ENCODE assay signal across 8 mouse cellular contexts in the genomic region with DNA sequence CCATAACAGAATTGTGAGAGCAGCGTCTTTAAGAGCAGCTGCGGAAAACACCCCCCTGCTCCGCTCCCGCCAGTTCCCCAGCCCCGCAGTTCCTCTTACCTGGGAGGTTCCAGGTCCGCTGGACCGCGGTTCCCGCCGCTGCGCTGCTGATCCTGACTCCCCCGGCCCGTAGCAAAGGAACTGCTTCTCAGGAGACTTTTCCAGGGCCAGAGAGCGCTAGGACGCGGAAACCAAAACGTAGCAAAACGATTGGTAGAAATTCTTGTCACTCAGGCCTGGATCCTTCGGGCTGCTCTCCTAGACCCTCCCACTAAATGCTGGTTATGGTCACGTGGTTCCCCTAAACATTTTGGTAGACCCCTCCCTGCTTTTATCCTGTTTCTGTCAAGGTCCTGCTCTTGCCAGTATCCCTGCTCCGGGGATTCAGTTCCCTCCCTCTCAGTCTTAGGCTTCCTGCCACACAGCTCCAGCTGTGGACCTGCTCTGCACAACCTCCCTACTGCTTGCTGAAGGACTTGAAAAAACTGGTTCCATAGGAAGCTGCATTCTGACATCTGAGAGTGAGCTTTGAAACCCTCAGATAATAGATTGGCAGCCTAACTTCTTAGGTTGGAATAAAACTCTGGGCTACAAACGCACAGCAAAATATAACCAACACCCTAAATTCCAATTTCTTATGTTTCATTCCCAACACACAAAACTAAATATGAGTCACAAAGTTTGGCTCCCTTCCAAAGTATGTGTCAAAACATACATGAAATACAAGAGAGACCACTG. TPM values are rescaled to one million over a fixed set of nuclear protein-coding genes. Genes with fewer than 3 reads are reported as not detected.
DNase-seq lines count a peak whose midpoint lies in the region; ATAC-seq and TF ChIP-seq lines count a peak whose summit lies in the region.

Zfp820 (minus strand) TSS at position 228 of the 777 bp plus-strand sequence.

- no peak for TF ChIP-seq CTCF in kidney, postnatal 0 days (IDR thresholded peaks at IDR 0.05; ENCODE audit: low read depth)

- no peaks in the 10 kb centered on the region for H3K9me3 ChIP-seq in forebrain, embryonic 10.5 days
- no peaks in the 10 kb centered on the region for H3K9me3 ChIP-seq in heart, embryonic 13.5 days
- H3K9me3 ChIP-seq in kidney, postnatal 0 days (replicated peaks; ENCODE audit: low read length) = no peaks in the 10 kb centered on the region
- no peaks in the 10 kb centered on the region for H3K9me3 ChIP-seq in liver, embryonic 13.5 days (replicated peaks)
- no peaks in the 10 kb centered on the region for H3K9me3 ChIP-seq in neural tube, embryonic 11.5 days (ENCODE audit: control insufficient read depth, low read length)

- no peaks in the 10 kb centered on the region for H3K36me3 ChIP-seq in forebrain, embryonic 10.5 days (replicated peaks)
- no peaks in the 10 kb centered on the region for H3K36me3 ChIP-seq in heart, embryonic 13.5 days
- H3K36me3 ChIP-seq in kidney, postnatal 0 days (ENCODE audit: insufficient read depth, low read length) = no peaks in the 10 kb centered on the region
- no peaks in the 10 kb centered on the region for H3K36me3 ChIP-seq in liver, embryonic 13.5 days
- H3K36me3 ChIP-seq in neural tube, embryonic 11.5 days (ENCODE audit: control insufficient read depth, insufficient read depth, low read length) = no peaks in the 10 kb centered on the region

- H3K4me3 ChIP-seq in forebrain, embryonic 10.5 days = peak within 1 kb of the TSS; percentile 69
- H3K4me3 ChIP-seq in heart, embryonic 13.5 days = peak within 1 kb of the TSS; percentile 65
- H3K4me3 ChIP-seq in kidney, postnatal 0 days (replicated peaks; ENCODE audit: low read depth, low read length) = peak within 1 kb of the TSS; percentile 68
- H3K4me3 ChIP-seq in liver, embryonic 13.5 days (replicated peaks) = peak within 1 kb of the TSS; percentile 66
- H3K4me3 ChIP-seq in neural tube, embryonic 11.5 days (ENCODE audit: low read depth, low read length) = peak within 1 kb of the TSS; percentile 57

- H3K4me1 ChIP-seq in forebrain, embryonic 10.5 days = peaks cover 11% of the 10 kb centered on the region
- H3K4me1 ChIP-seq in heart, embryonic 13.5 days = peaks cover 10% of the 10 kb centered on the region
- H3K4me1 ChIP-seq in kidney, postnatal 0 days (replicated peaks; ENCODE audit: insufficient read depth, low read length) = no peaks in the 10 kb centered on the region; the same call in 1 of the 2 replicates
- H3K4me1 ChIP-seq in liver, embryonic 13.5 days (replicated peaks) = 0 out of 2 replicates have a peak, but pooled peaks cover 3% of the 10 kb centered on the region
- H3K4me1 ChIP-seq in neural tube, embryonic 11.5 days (ENCODE audit: control insufficient read depth, insufficient read depth, low read length) = no peaks in the 10 kb centered on the region

- peak; percentile 73 for DNase-seq in 3134 (ENCODE audit: extremely low read depth, insufficient read length, low spot score)
- DNase-seq in adrenal gland, adult 8-10 months = peak; percentile 42
- peak; percentile 83 for DNase-seq in forebrain, embryonic 10.5 days (ENCODE audit: extremely low spot score, low spot score)
- peak; percentile 94 for DNase-seq in kidney, postnatal 0 days (ENCODE audit: low spot score)
- DNase-seq in liver, embryonic 13.5 days = peak; percentile 48
- DNase-seq in neural tube, embryonic 11.5 days (ENCODE audit: low spot score) = peak; percentile 83
- peak; percentile 9 to 33 for DNase-seq in thymus, adult 18-20 months

- peak within 1 kb of the TSS; percentile 82 for H3K9ac ChIP-seq in heart, embryonic 13.5 days
- peak within 1 kb of the TSS; percentile 80 for H3K9ac ChIP-seq in kidney, postnatal 0 days (ENCODE audit: low read depth, low read length)
- peak within 1 kb of the TSS; percentile 72 for H3K9ac ChIP-seq in liver, embryonic 13.5 days
- peak within 1 kb of the TSS; percentile 73 for H3K9ac ChIP-seq in neural tube, embryonic 11.5 days (ENCODE audit: low read length)

- peak within 1 kb of the TSS; percentile 70 for H3K4me2 ChIP-seq in heart, embryonic 13.5 days
- H3K4me2 ChIP-seq in kidney, postnatal 0 days (ENCODE audit: low read length) = peak within 1 kb of the TSS; percentile 68
- H3K4me2 ChIP-seq in liver, embryonic 13.5 days = peak within 1 kb of the TSS; percentile 66
- H3K4me2 ChIP-seq in neural tube, embryonic 11.5 days (ENCODE audit: low read depth) = peak within 1 kb of the TSS; percentile 53

- H3K27ac ChIP-seq in forebrain, embryonic 10.5 days = peak within 1 kb of the TSS; percentile 88
- H3K27ac ChIP-seq in heart, embryonic 13.5 days (replicated peaks) = peak within 1 kb of the TSS; percentile 51
- H3K27ac ChIP-seq in kidney, postnatal 0 days = peak within 1 kb of the TSS; percentile 65
- H3K27ac ChIP-seq in liver, embryonic 13.5 days = no peak within 1 kb of the TSS
- H3K27ac ChIP-seq in neural tube, embryonic 11.5 days (ENCODE audit: low read depth, low read length) = no peak within 1 kb of the TSS

- no peaks in the 10 kb centered on the region for H3K27me3 ChIP-seq in forebrain, embryonic 10.5 days (ENCODE audit: poor library complexity, severe bottlenecking)
- H3K27me3 ChIP-seq in heart, embryonic 13.5 days (replicated peaks) = no peaks in the 10 kb centered on the region
- H3K27me3 ChIP-seq in kidney, postnatal 0 days (ENCODE audit: insufficient read depth, low read length) = no peaks in the 10 kb centered on the region
- no peaks in the 10 kb centered on the region for H3K27me3 ChIP-seq in liver, embryonic 13.5 days
- H3K27me3 ChIP-seq in neural tube, embryonic 11.5 days (ENCODE audit: control insufficient read depth, insufficient read depth, low read length) = no peaks in the 10 kb centered on the region

- ATAC-seq in heart, embryonic 13.5 days (ENCODE audit: extremely low read depth, insufficient number of reproducible peaks, low FRiP score, low TSS enrichment) = peak; percentile 85
- ATAC-seq in kidney, postnatal 0 days (replicated peaks; ENCODE audit: low FRiP score, low read depth) = peak; percentile 98
- peak; percentile 92 for ATAC-seq in liver, embryonic 13.5 days (ENCODE audit: low read depth)
- ATAC-seq in neural tube, embryonic 11.5 days (ENCODE audit: insufficient read depth, low FRiP score, low TSS enrichment) = peak; percentile 96

- WGBS in forebrain, embryonic 10.5 days = 4% methylated on average over 22 of the region's 22 CpGs
- WGBS in heart, embryonic 13.5 days = 3% methylated on average over 22 of the region's 22 CpGs
- 2% methylated on average over 22 of the region's 22 CpGs for WGBS in kidney, postnatal 0 days
- 3% methylated on average over 22 of the region's 22 CpGs for WGBS in liver, embryonic 13.5 days (ENCODE audit: insufficient replicate concordance)
- 3% methylated on average over 22 of the region's 22 CpGs for WGBS in neural tube, embryonic 11.5 days

RNA-seq across cellular contexts. Expression of gene Zfp820, which starts in this region (rescaled TPM):
- total RNA-seq in adrenal gland, adult 8-10 months (2022) = 1 to 10 TPM; 1.8 to 2.6 (median 2.3) TPM
- polyA plus RNA-seq in forebrain, embryonic 10.5 days (2016; fragmentation: Nextera tagmentation; extraction: Ambion mirVana) = 6.9 and 7.5 TPM in 2 replicates
- 4.2 and 4.5 TPM in 2 replicates for polyA plus RNA-seq in heart, embryonic 13.5 days (2015; fragmentation: Nextera tagmentation; extraction: Ambion mirVana)
- polyA plus RNA-seq in kidney, postnatal 0 days (2015; fragmentation: Nextera tagmentation; extraction: Ambion mirVana) = 5.3 and 5.8 TPM in 2 replicates
- polyA plus RNA-seq in liver, embryonic 13.5 days (2015; fragmentation: Nextera tagmentation; extraction: Ambion mirVana) = 1.9 and 2.1 TPM in 2 replicates
- polyA plus RNA-seq in neural tube, embryonic 11.5 days (2014; fragmentation: Nextera tagmentation; extraction: Ambion mirVana) = 5.9 and 6.1 TPM in 2 replicates

Comparison
In these comparisons a context has a peak if more than half of its experiments do, and no peak if none do; other contexts are left out.
1. DNase-seq: peak in every context shown above with its lines; median percentile 94 in kidney, postnatal 0 days; 83 in forebrain, embryonic 10.5 days; 83 in neural tube, embryonic 11.5 days; 73 in 3134; 48 in liver, embryonic 13.5 days; 42 in adrenal gland, adult 8-10 months; 21 in thymus, adult 18-20 months.
2. H3K27ac ChIP-seq: peak in forebrain, embryonic 10.5 days (single experiment), heart, embryonic 13.5 days (single experiment) and kidney, postnatal 0 days (single experiment); none in liver, embryonic 13.5 days (single experiment) and neural tube, embryonic 11.5 days (single experiment).
3. Peak in every context shown above with its lines, with median percentiles within 50 percentile points of each other: H3K4me3 ChIP-seq, ATAC-seq, H3K4me2 ChIP-seq and H3K9ac ChIP-seq.